Mouse (Mus musculus): ENCODE measurements around the gene Lrp4. TPM values are rescaled to one million over a fixed set of nuclear protein-coding genes. Genes with fewer than 3 reads are reported as not detected.

The Lrp4 gene
- polyA plus RNA-seq, 1 experiment from 2014 or later = 3.4 TPM

- no peak for TF ChIP-seq EP300 (optimal IDR thresholded peaks at IDR 0.05)
- TF ChIP-seq CTCF (IDR thresholded peaks at IDR 0.05; ENCODE audit: low read depth) = peak; percentile 49
Observed at GRCm38 (mm10) chr2:91537588-91538205, 80.4 kb downstream of the Lrp4 start.

More at GRCm38 (mm10) chr2:91537588-91538205, 80.4 kb downstream of the Lrp4 start:
- ATAC-seq (ENCODE audit: low FRiP score, low TSS enrichment) (peak; percentile 98), DNase-seq (ENCODE audit: low spot score) (peak; percentile 93)
- Histone ChIP-seq H3K4me2 (replicated peaks; ENCODE audit: low read depth) (peak overlapping the region; percentile 66), H3K4me3 (ENCODE audit: low read depth, low read length) (peak overlapping the region; percentile 46), H3K36me3 (ENCODE audit: control insufficient read depth, insufficient read depth, low read length) (no peaks in the 10 kb centered on the region), H3K4me1 (replicated peaks; ENCODE audit: control insufficient read depth, insufficient read depth) (peaks cover 4% of the 10 kb centered on the region; the same call in 1 of the 2 replicates), H3K9ac (ENCODE audit: low read length) (peak overlapping the region; percentile 48; the same call in 1 of the 2 replicates), H3K9me3 (ENCODE audit: control insufficient read depth, low read length) (no peaks in the 10 kb centered on the region), H3K27ac (replicated peaks) (peak overlapping the region; percentile 73), H3K27me3 (ENCODE audit: control insufficient read depth, insufficient read depth, low read length) (no peaks in the 10 kb centered on the region)
- WGBS = 2% methylated on average over 17 of the region's 17 CpGs

Other genes with a start within 250 kb of the Lrp4 start
- 11.0 and 12.5 TPM in 2 replicates for gene Ddb2, start 220.5 kb upstream of the Lrp4 start, polyA plus RNA-seq (2015; fragmentation: Nextera tagmentation; extraction: Ambion mirVana)
- 46.2 and 52.2 TPM in 2 replicates for gene Pacsin3, start 201.6 kb upstream of the Lrp4 start, polyA plus RNA-seq (2015; fragmentation: Nextera tagmentation; extraction: Ambion mirVana)
- gene Arfgap2, start 192.5 kb upstream of the Lrp4 start, polyA plus RNA-seq (2015; fragmentation: Nextera tagmentation; extraction: Ambion mirVana) = 46.7 and 48.1 TPM in 2 replicates
- 19.1 and 20.3 TPM in 2 replicates for gene 1110051M20Rik, start 12.8 kb upstream of the Lrp4 start, polyA plus RNA-seq (2015; fragmentation: Nextera tagmentation; extraction: Ambion mirVana)
- gene Ckap5, start 69.3 kb downstream of the Lrp4 start, polyA plus RNA-seq (2015; fragmentation: Nextera tagmentation; extraction: Ambion mirVana) = 19.4 and 30.8 TPM in 2 replicates
- 3.3 and 4.7 TPM in 2 replicates for gene F2, start 178.9 kb downstream of the Lrp4 start, polyA plus RNA-seq (2015; fragmentation: Nextera tagmentation; extraction: Ambion mirVana)
- 3.7 and 4.2 TPM in 2 replicates for gene Zfp408, start 192.3 kb downstream of the Lrp4 start, polyA plus RNA-seq (2015; fragmentation: Nextera tagmentation; extraction: Ambion mirVana)
- 98.9 and 105 TPM in 2 replicates for gene Arhgap1, start 192.3 kb downstream of the Lrp4 start, polyA plus RNA-seq (2015; fragmentation: Nextera tagmentation; extraction: Ambion mirVana)